Mouse (Mus musculus) hindbrain, postnatal 0 days (tissue): ENCODE measurements around the gene Plcb1. TPM values are rescaled to one million over a fixed set of nuclear protein-coding genes. Genes with fewer than 3 reads are reported as not detected.

Experiments used
- ATAC-seq: fragments of 200-750 bp; cut with Nextera tagmentation; 2 replicates; pipeline ENCODE4 v1.8.0; 2017; ENCODE audit warnings: mild to moderate bottlenecking, moderate TSS enrichment, moderate library complexity
- DNase-seq: peaks from one replicate; pipeline ENCODE4 v3.0.0-alpha.2; 2015; ENCODE audit warnings: low spot score
- H3K27ac ChIP-seq: fragments of 300-500 bp; sonication (generic); 2 replicates; pipeline ENCODE4 v1.5.1; 2014; ENCODE audit warnings: mild to moderate bottlenecking
- H3K27me3 ChIP-seq: fragments of 300-500 bp; sonication (generic); 2 replicates; pipeline ENCODE4 v1.6.1; 2014; ENCODE audit warnings: low read length, mixed read lengths; ENCODE audit not compliant: insufficient read depth
- H3K36me3 ChIP-seq: fragments of 300-500 bp; sonication (generic); 2 replicates; pipeline ENCODE4 v1.6.1; 2014; ENCODE audit warnings: low read length, mixed read lengths; ENCODE audit not compliant: insufficient read depth
- H3K4me1 ChIP-seq: fragments of 300-500 bp; sonication (generic); 2 replicates; pipeline ENCODE4 v1.6.1; 2014; ENCODE audit warnings: antibody characterized with exemption, low read length, mixed read lengths; ENCODE audit not compliant: insufficient read depth
- H3K4me2 ChIP-seq: fragments of 300-500 bp; sonication (generic); 2 replicates; pipeline ENCODE4 v1.6.1; 2014; ENCODE audit warnings: low read depth, mild to moderate bottlenecking, low read length, moderate library complexity, mixed read lengths
- H3K4me3 ChIP-seq: fragments of 300-500 bp; sonication (generic); 2 replicates; pipeline ENCODE4 v1.5.1; 2014; ENCODE audit warnings: low read length
- H3K9ac ChIP-seq: fragments of 300-500 bp; sonication (generic); replicated peaks from 2 replicates; pipeline ENCODE4 v1.6.1; 2014; ENCODE audit warnings: mild to moderate bottlenecking, low read length, moderate library complexity, mixed read lengths
- H3K9me3 ChIP-seq: fragments of 300-500 bp; sonication (generic); 2 replicates; pipeline ENCODE4 v1.6.1; 2016; ENCODE audit warnings: low read length, mixed read lengths
- CTCF ChIP-seq: IDR thresholded peaks from 2 replicates; pipeline ENCODE4 v1.5.1; 2016; ENCODE audit warnings: antibody characterized with exemption, control low read depth, low read depth
- WGBS: fragments of 180-500 bp; shearing (Covaris S2); extraction: QIAGEN DNeasy Blood & Tissue Kit; methylation state at CpG from one replicate; pipeline ENCODE4 v1.1.7; 2014; 5-methylcytosine and 5-hydroxymethylcytosine counted together
- polyA plus RNA-seq: library from polyadenylated mRNA; unstranded; fragments of >200 nt; fragmentation: Nextera tagmentation; extraction: Ambion mirVana; gene quantifications from 2 replicates; pipeline ENCODE4 v1.2.1, GENCODE M21; 2015
- total RNA-seq: library from RNA; depleted of rRNA; stranded (reverse); fragments of >200 nt; gene quantifications from 2 replicates; pipeline ENCODE4 v1.2.3, GENCODE M21; 2014

Gene Plcb1
- total and polyA plus RNA-seq, 2 experiments from 2014 or later: 47.4 to 48.8 TPM

GRCm38 (mm10) chr2:135010371-135010770 lies 224.5 kb downstream of the Plcb1 start:
- TF ChIP-seq CTCF: no peak
- Histone ChIP-seq H3K4me2 (no peak overlapping the region), H3K4me3 (no peak overlapping the region), H3K27me3 (no peaks in the 10 kb centered on the region), H3K27ac (no peak overlapping the region), H3K4me1 (no peaks in the 10 kb centered on the region), H3K9ac (no peak overlapping the region), H3K36me3 (no peaks in the 10 kb centered on the region), H3K9me3 (no peaks in the 10 kb centered on the region)
- DNase-seq (no peak), ATAC-seq (no peak)
- WGBS: 90% methylated on average over 8 of the region's 8 CpGs

DNA sequence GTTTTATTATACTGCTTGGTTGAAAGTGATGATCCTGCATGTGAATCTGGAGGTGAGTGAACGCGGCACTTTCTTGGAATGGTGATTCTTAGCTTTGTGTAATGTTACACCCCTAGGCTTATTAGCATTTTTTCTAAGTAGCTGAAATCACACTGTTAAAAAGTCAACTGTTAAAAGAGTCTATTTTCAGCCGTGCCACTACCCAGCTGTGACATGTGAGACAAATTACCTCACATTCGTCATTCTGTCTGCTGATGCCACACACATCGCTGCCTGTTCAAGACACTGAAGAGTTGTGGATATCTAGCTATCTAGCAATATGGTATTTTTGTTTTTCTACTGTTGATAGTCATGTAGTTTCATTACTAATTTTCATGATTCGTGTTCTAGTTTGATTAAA lies 229.6 kb downstream of the Plcb1 start:
- Histone ChIP-seq H3K4me1 (no peaks in the 10 kb centered on the region), H3K36me3 (no peaks in the 10 kb centered on the region), H3K9ac (no peak overlapping the region), H3K27ac (no peak overlapping the region), H3K4me3 (no peak overlapping the region), H3K4me2 (no peak overlapping the region), H3K9me3 (no peaks in the 10 kb centered on the region), H3K27me3 (no peaks in the 10 kb centered on the region)
- ATAC-seq: no peak
- no peak for DNase-seq
- TF ChIP-seq CTCF: no peak
- 53% methylated on average over 6 of the region's 6 CpGs for WGBS

DNA sequence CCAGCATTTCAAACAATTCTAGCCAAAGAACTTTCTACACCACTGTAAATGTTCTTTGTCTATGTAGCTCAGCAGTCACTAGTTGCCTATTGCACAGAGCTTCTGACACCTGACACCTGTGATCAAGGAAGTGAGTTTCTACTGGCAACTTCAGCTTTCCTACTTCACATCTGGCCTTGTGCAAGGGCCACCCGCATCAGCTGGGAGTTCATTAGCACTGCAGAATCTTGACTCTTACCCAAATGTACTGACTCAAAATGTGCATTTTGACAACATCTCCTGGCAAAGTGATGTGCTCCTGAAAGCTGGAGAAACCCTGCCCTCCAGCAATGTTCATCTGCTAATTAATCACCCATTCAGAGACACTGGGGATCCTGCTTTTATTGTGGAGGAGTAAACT lies 232.4 kb downstream of the Plcb1 start:
- no peaks in the 10 kb centered on the region for H3K36me3 ChIP-seq
- no peak overlapping the region for H3K9ac ChIP-seq
- no peak for TF ChIP-seq CTCF
- H3K4me2 ChIP-seq: no peak overlapping the region
- H3K27me3 ChIP-seq: no peaks in the 10 kb centered on the region
- H3K27ac ChIP-seq: no peak overlapping the region
- H3K9me3 ChIP-seq: no peaks in the 10 kb centered on the region
- no peak overlapping the region for H3K4me3 ChIP-seq
- 88% methylated on average over 1 of the region's 1 CpGs for WGBS
- DNase-seq: no peak
- no peak for ATAC-seq
- H3K4me1 ChIP-seq: no peaks in the 10 kb centered on the region

GRCm38 (mm10) chr2:135018708-135019107 lies 232.8 kb downstream of the Plcb1 start:
- no peak overlapping the region for H3K4me2 ChIP-seq
- H3K27me3 ChIP-seq: no peaks in the 10 kb centered on the region
- no peaks in the 10 kb centered on the region for H3K9me3 ChIP-seq
- no peaks in the 10 kb centered on the region for H3K4me1 ChIP-seq
- no peak overlapping the region for H3K4me3 ChIP-seq
- no peak for TF ChIP-seq CTCF
- no peaks in the 10 kb centered on the region for H3K36me3 ChIP-seq
- H3K27ac ChIP-seq: no peak overlapping the region
- 83% methylated on average over 2 of the region's 2 CpGs for WGBS
- no peak for ATAC-seq
- no peak overlapping the region for H3K9ac ChIP-seq
- DNase-seq: no peak

GRCm38 (mm10) chr2:135019588-135019987 lies 233.7 kb downstream of the Plcb1 start:
- no peaks in the 10 kb centered on the region for H3K36me3 ChIP-seq
- H3K9ac ChIP-seq: no peak overlapping the region
- DNase-seq (no peak), ATAC-seq (no peak)
- TF ChIP-seq CTCF: no peak
- H3K4me3 ChIP-seq: no peak overlapping the region
- H3K4me1 ChIP-seq: no peaks in the 10 kb centered on the region
- 89% methylated on average over 1 of the region's 1 CpGs for WGBS
- H3K27ac ChIP-seq: no peak overlapping the region
- H3K4me2 ChIP-seq: no peak overlapping the region
- no peaks in the 10 kb centered on the region for H3K27me3 ChIP-seq
- H3K9me3 ChIP-seq: no peaks in the 10 kb centered on the region

GRCm38 (mm10) chr2:135029288-135029687 lies 243.4 kb downstream of the Plcb1 start:
- no peaks in the 10 kb centered on the region for H3K36me3 ChIP-seq
- WGBS: 17% methylated on average over 5 of the region's 5 CpGs
- H3K4me3 ChIP-seq: no peak overlapping the region
- DNase-seq: no peak
- no peaks in the 10 kb centered on the region for H3K9me3 ChIP-seq
- peak overlapping the region; percentile 23 for H3K27ac ChIP-seq
- H3K27me3 ChIP-seq: no peaks in the 10 kb centered on the region
- H3K4me1 ChIP-seq: no peaks in the 10 kb centered on the region; the same call in 1 of the 2 replicates
- peak overlapping the region; percentile 44 for H3K4me2 ChIP-seq
- peak; percentile 45; the same call in 1 of the 2 replicates for ATAC-seq
- H3K9ac ChIP-seq: no peak overlapping the region
- TF ChIP-seq CTCF: no peak

DNA sequence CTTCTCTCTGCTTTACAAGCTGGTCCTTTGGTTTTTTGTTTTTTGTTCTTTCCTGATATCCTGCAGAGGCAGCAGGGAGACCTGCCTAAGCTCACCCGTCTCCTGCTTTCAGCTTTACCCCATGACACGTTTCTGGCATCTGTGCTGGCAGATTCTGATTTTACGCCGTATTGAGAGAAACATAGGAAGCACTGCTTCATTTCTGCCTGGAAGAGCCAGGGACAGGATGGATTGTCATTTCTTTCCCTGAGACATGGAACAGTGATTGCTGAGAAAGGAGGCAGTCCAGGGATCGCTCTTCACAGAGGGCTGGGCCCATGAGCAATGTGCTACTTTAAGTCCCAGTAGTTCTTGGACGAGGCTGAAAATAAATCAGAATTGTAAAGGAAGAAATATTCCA lies 243.8 kb downstream of the Plcb1 start:
- TF ChIP-seq CTCF: peak; percentile 17; the same call in 1 of the 2 replicates
- DNase-seq (peak; percentile 59), ATAC-seq (peak; percentile 43)
- no peaks in the 10 kb centered on the region; the same call in 1 of the 2 replicates for H3K4me1 ChIP-seq
- no peaks in the 10 kb centered on the region for H3K27me3 ChIP-seq
- H3K27ac ChIP-seq: peak overlapping the region; percentile 23
- H3K9me3 ChIP-seq: no peaks in the 10 kb centered on the region
- peak overlapping the region; percentile 44 for H3K4me2 ChIP-seq
- H3K36me3 ChIP-seq: no peaks in the 10 kb centered on the region
- no peak overlapping the region for H3K4me3 ChIP-seq
- no peak overlapping the region for H3K9ac ChIP-seq
- 17% methylated on average over 6 of the region's 6 CpGs for WGBS
